Mouse (Mus musculus): ENCODE results near the gene Mllt6. TPM values are rescaled to one million over a fixed set of nuclear protein-coding genes. Genes with fewer than 3 reads are reported as not detected.
A peak's percentile ranks its signal among the peaks of the same experiment; 100 is the strongest.
"Not testable (repeated sequence)": the region's sequence is repeated elsewhere in the genome, so short reads cannot be mapped to it uniquely, and the experiment has no call there.

Mllt6 gene
- polyA plus RNA-seq, 1 experiment from 2014 or later, result 3.5 TPM

DNA sequence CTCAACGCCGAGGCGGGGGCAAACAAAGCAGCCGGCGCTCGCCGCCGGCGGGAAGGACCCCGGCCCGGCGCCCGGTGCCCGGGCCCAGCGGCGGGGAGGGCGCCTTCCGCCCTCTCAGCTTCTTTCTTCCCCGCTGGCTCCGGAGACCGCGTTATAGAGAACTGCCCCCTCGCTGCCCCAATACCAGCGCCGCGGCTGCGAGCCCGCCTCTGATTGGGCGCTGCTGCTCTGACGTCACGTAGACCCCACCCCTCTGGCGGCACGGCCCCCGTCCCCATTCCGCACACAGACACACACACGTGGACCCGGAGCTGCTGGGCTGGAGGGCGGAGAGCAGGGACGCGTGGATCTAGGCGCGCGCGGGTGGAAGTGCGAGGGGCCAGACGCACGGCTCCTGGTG is 33.6 kb upstream of the Mllt6 start, which contains the start of gene Epop:
Gene Epop (minus strand): TSS at position 127 of the 400 bp plus-strand sequence.
- under 1% methylated on average over 41 of the region's 47 CpGs for WGBS

DNA sequence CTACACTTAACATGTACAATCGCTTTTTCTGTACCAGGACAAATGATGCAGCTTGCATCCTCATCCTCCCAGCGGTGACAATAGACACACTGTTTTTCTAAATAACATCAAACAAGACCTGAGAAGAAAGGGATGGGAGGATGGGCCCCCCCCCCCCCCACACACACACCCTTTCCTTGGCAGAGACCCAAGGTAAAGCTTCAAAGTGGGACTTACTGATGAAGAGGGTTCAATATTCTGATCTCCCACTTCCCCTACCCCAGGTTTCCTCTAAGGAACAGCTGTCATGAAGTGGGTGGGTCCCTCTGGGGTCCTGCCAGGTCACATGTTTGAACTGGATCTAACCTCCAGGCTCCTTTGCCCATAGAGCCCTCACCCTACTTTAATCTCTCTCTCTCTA is 32.2 kb upstream of the Mllt6 start:
- Histone ChIP-seq H3K9me3 (no peaks in the 10 kb centered on the region), H3K4me1 (replicated peaks) (peaks cover 32% of the 10 kb centered on the region), H3K27ac (replicated peaks) (no peak overlapping the region), H3K9ac (no peak overlapping the region), H3K27me3 (peaks cover 56% of the 10 kb centered on the region), H3K36me3 (no peaks in the 10 kb centered on the region), H3K4me3 (no peak overlapping the region), H3K4me2 (no peak overlapping the region)
- ATAC-seq (ENCODE audit: low FRiP score, low read depth), result no peak
- WGBS, result 27% methylated on average over 2 of the region's 2 CpGs

More for the DNA sequence above, 33.6 kb upstream of the Mllt6 start, which contains the start of gene Epop:
- Histone ChIP-seq H3K4me3 (peak within 1 kb of the TSS; percentile 70), H3K27ac (replicated peaks) (0 out of 2 replicates have a peak within 1 kb of the TSS, but pooled peaks have one; percentile 36), H3K4me2 (peak within 1 kb of the TSS; percentile 91), H3K9ac (peak within 1 kb of the TSS; percentile 63), H3K4me1 (replicated peaks) (peaks cover 32% of the 10 kb centered on the region), H3K9me3 (no peaks in the 10 kb centered on the region), H3K36me3 (no peaks in the 10 kb centered on the region), H3K27me3 (peaks cover 70% of the 10 kb centered on the region)
- ATAC-seq (ENCODE audit: low FRiP score, low read depth), result peak; percentile 94

DNA sequence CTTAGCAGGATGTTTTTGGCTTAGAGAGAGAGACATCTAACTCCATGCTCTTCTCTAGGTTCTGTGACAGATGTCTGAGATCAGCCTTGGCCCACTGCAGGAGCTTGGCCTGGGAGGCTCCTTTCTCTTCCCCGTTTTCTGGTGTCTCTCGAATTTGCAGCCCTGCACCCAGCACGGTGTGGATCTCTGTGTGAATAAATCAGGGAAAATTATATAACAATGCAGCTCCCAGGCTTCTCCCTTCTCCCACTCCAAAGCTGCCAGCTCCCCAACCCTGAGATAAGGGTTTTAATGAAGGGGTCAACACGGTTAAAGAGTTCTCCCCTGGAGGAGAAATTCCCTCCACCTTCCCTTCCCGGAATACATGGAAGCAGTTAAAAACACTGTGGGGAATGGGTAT is 31.7 kb upstream of the Mllt6 start:
- WGBS, result 13% methylated on average over 5 of the region's 5 CpGs
- Histone ChIP-seq H3K27me3 (peaks cover 52% of the 10 kb centered on the region), H3K4me2 (no peak overlapping the region), H3K36me3 (no peaks in the 10 kb centered on the region), H3K4me3 (no peak overlapping the region), H3K27ac (replicated peaks) (no peak overlapping the region), H3K4me1 (replicated peaks) (peaks cover 32% of the 10 kb centered on the region), H3K9me3 (no peaks in the 10 kb centered on the region), H3K9ac (no peak overlapping the region)
- no peak for ATAC-seq (ENCODE audit: low FRiP score, low read depth)

- Histone ChIP-seq H3K9me3 (no peaks in the 10 kb centered on the region), H3K36me3 (no peaks in the 10 kb centered on the region), H3K4me1 (replicated peaks) (peaks cover 30% of the 10 kb centered on the region), H3K27me3 (peaks cover 48% of the 10 kb centered on the region), H3K4me2 (no peak overlapping the region), H3K9ac (no peak overlapping the region), H3K27ac (replicated peaks) (no peak overlapping the region), H3K4me3 (no peak overlapping the region)
- ATAC-seq (ENCODE audit: low FRiP score, low read depth), result peak; percentile 33; the same call in 1 of the 2 replicates
- 4% methylated on average over 12 of the region's 12 CpGs for WGBS
These were observed 31.3 kb upstream of the Mllt6 start for GRCm38 (mm10) chr11:97631938-97632337.

DNA sequence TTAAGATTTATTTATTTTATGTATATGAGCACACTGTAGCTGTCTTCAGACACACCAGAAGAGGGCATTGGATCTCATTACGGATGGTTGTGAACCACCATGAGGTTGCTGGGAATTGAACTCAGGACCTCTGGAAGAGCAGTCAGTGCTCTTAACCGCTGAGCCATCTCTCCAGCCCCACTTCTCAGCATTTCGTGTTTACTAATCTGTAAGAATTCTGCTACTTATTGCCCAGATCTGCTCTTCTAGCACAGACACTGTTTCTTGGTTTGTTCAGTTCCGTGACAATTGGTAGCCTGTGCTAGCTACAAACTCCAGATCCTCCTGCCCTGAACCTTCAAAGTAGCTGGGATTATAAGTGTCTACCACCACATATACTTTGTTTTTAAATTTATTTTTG is 30.8 kb upstream of the Mllt6 start:
- peaks cover 25% of the 10 kb centered on the region for H3K4me1 ChIP-seq (replicated peaks)
- ATAC-seq (ENCODE audit: low FRiP score, low read depth); H3K9me3 ChIP-seq; H3K4me2 ChIP-seq; H3K4me3 ChIP-seq; H3K27ac ChIP-seq (replicated peaks); H3K36me3 ChIP-seq; H3K9ac ChIP-seq: not testable (repeated sequence)
- H3K27me3 ChIP-seq, result peaks cover 43% of the 10 kb centered on the region
- 87% methylated on average over 4 of the region's 4 CpGs for WGBS

GRCm38 (mm10) chr11:97635468-97636019 is 27.7 kb upstream of the Mllt6 start:
- Histone ChIP-seq H3K4me1 (replicated peaks) (no peaks in the 10 kb centered on the region), H3K36me3 (no peaks in the 10 kb centered on the region)

GRCm38 (mm10) chr11:97641668-97642067 is 21.5 kb upstream of the Mllt6 start:
- Histone ChIP-seq H3K4me3 (no peak overlapping the region), H3K4me1 (replicated peaks) (no peaks in the 10 kb centered on the region), H3K9ac (no peak overlapping the region), H3K27ac (replicated peaks) (no peak overlapping the region), H3K4me2 (no peak overlapping the region), H3K36me3 (no peaks in the 10 kb centered on the region), H3K27me3 (no peaks in the 10 kb centered on the region), H3K9me3 (no peaks in the 10 kb centered on the region)
- WGBS, result 63% methylated on average over 8 of the region's 8 CpGs
- no peak for ATAC-seq (ENCODE audit: low FRiP score, low read depth)

More at GRCm38 (mm10) chr11:97635468-97636019, 27.7 kb upstream of the Mllt6 start:
- H3K4me2 ChIP-seq, result no peak overlapping the region
- H3K4me3 ChIP-seq, result no peak overlapping the region
- no peak overlapping the region for H3K27ac ChIP-seq (replicated peaks)
- no peak for ATAC-seq (ENCODE audit: low FRiP score, low read depth)
- H3K27me3 ChIP-seq, result peaks cover 15% of the 10 kb centered on the region
- WGBS, result 81% methylated on average over 11 of the region's 11 CpGs
- H3K9me3 ChIP-seq, result no peaks in the 10 kb centered on the region
- no peak overlapping the region for H3K9ac ChIP-seq

- WGBS, result 51% methylated on average over 2 of the region's 2 CpGs
- ATAC-seq (ENCODE audit: low FRiP score, low read depth), result no peak
These were observed 20.5 kb upstream of the Mllt6 start for GRCm38 (mm10) chr11:97642746-97643145.

GRCm38 (mm10) chr11:97643380-97644055 is 19.7 kb upstream of the Mllt6 start:
- no peak overlapping the region for H3K4me3 ChIP-seq
- no peak overlapping the region for H3K27ac ChIP-seq (replicated peaks)
- H3K4me1 ChIP-seq (replicated peaks), result no peaks in the 10 kb centered on the region
- H3K9ac ChIP-seq, result no peak overlapping the region
- no peak overlapping the region for H3K4me2 ChIP-seq
- no peak for ATAC-seq (ENCODE audit: low FRiP score, low read depth)
- H3K36me3 ChIP-seq, result no peaks in the 10 kb centered on the region
- H3K9me3 ChIP-seq, result no peaks in the 10 kb centered on the region
- 85% methylated on average over 8 of the region's 8 CpGs for WGBS
- H3K27me3 ChIP-seq, result no peaks in the 10 kb centered on the region

More at GRCm38 (mm10) chr11:97642746-97643145, 20.5 kb upstream of the Mllt6 start:
- H3K4me3 ChIP-seq, result no peak overlapping the region
- no peaks in the 10 kb centered on the region for H3K36me3 ChIP-seq
- no peaks in the 10 kb centered on the region for H3K4me1 ChIP-seq (replicated peaks)
- no peak overlapping the region for H3K27ac ChIP-seq (replicated peaks)
- no peaks in the 10 kb centered on the region for H3K9me3 ChIP-seq
- H3K9ac ChIP-seq, result no peak overlapping the region
- no peaks in the 10 kb centered on the region for H3K27me3 ChIP-seq
- H3K4me2 ChIP-seq, result no peak overlapping the region

DNA sequence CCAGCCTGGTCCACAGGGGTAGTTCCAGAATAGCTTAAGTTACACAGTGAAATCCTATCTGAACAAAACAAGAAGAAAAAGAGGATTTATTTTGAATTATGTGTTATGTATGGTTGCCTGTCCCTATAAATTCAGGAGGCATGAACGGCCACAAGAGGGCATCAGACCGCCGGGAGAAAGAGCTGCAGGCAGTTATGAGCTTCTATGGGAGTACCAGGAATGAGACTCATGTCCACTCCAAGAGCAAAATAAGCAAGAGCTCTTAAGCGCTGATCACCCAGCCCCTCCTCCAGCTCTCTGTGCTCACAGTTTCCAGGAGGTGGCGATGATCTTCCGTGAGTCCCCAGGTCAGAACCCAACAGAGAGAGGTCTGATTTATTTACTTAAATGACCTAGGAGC is 18.4 kb upstream of the Mllt6 start:
- no peak for ATAC-seq (ENCODE audit: low FRiP score, low read depth)
- no peak overlapping the region for H3K9ac ChIP-seq
- 3% methylated on average over 6 of the region's 6 CpGs for WGBS
- no peaks in the 10 kb centered on the region for H3K27me3 ChIP-seq
- no peaks in the 10 kb centered on the region for H3K36me3 ChIP-seq
- no peaks in the 10 kb centered on the region for H3K9me3 ChIP-seq
- H3K4me1 ChIP-seq (replicated peaks), result no peaks in the 10 kb centered on the region
- no peak overlapping the region for H3K27ac ChIP-seq (replicated peaks)
- H3K4me2 ChIP-seq, result no peak overlapping the region
- H3K4me3 ChIP-seq, result no peak overlapping the region

GRCm38 (mm10) chr11:97648541-97648940 is 14.7 kb upstream of the Mllt6 start:
- H3K9me3 ChIP-seq; H3K4me1 ChIP-seq (replicated peaks); H3K27me3 ChIP-seq; ATAC-seq (ENCODE audit: low FRiP score, low read depth); H3K27ac ChIP-seq (replicated peaks); H3K4me3 ChIP-seq; H3K36me3 ChIP-seq; H3K9ac ChIP-seq; H3K4me2 ChIP-seq: not testable (repeated sequence)
- WGBS, result 82% methylated on average over 4 of the region's 4 CpGs

DNA sequence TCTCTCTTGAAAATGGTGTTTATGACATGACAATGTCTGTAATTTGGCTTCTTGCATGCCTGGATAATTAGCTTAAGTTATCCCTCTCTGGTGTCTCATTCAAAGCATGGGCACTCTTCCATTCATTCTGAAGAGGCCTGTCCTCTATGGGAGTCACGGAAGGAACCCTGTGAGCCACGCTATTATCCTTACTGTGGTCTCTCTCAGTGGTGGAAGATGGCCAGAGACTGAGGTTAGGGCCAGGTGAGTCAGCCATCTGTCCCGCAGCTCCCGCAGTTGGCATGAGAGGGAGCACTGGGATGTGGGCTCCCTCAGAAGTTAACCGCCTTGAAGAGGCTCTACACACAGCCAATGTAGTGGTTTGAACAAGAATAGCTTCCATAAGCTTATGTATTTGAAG is 12.9 kb upstream of the Mllt6 start:
- WGBS, result 60% methylated on average over 5 of the region's 5 CpGs
- ATAC-seq (ENCODE audit: low FRiP score, low read depth), result no peak
- Histone ChIP-seq H3K9me3 (no peaks in the 10 kb centered on the region), H3K27ac (replicated peaks) (no peak overlapping the region), H3K36me3 (no peaks in the 10 kb centered on the region), H3K9ac (no peak overlapping the region), H3K27me3 (no peaks in the 10 kb centered on the region), H3K4me2 (no peak overlapping the region), H3K4me3 (no peak overlapping the region), H3K4me1 (replicated peaks) (no peaks in the 10 kb centered on the region)
